Mouse (Mus musculus): ENCODE measurements around the gene Tnrc6b.

DNA sequence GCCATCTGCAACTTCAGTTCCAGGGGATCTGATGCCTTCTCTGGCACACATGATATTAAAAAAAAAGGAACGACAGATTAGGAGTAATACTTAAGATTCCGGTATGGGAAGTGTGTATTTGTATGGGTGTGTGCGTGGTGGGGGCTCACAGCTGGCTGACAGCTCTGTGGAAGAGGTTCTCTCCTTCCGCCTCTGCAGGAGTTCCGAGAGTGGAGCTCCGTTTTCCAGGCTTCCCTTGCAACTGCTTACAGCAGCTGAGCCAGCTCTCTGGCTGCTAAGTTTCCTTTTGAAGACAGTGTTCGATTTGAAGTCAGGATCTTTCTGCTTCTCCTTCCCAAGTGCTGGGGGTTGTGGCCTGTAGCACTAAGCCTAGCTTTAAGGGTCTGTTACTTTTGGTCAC is 238.9 kb downstream of the Tnrc6b start:
- TF ChIP-seq CTCF (IDR thresholded peaks at IDR 0.05; ENCODE audit: extremely low read depth, insufficient read length, insufficient replicate concordance, low read depth, low read length) (no peak), POLR2A (IDR thresholded peaks at IDR 0.05; ENCODE audit: low read depth, low read length) (no peak)
